ENCODE assay signal across 8 mouse cellular contexts in genomic region chr7:45714630-45715089, GRCm38 (mm10). TPM values are rescaled to one million over a fixed set of nuclear protein-coding genes. Genes with fewer than 3 reads are reported as not detected.
DNase-seq lines count a peak whose midpoint lies in the region; ATAC-seq and TF ChIP-seq lines count a peak whose summit lies in the region.

No protein-coding gene starts in this region.

- H3K9ac ChIP-seq in forebrain, embryonic 11.5 days (ENCODE audit: low read length), result peak overlapping the region; percentile 62
- peak overlapping the region; percentile 78 for H3K9ac ChIP-seq in limb, embryonic 13.5 days
- peak overlapping the region; percentile 76 for H3K9ac ChIP-seq in neural tube, embryonic 13.5 days

- no peaks in the 10 kb centered on the region for H3K27me3 ChIP-seq in thymus, adult 2 months (ENCODE audit: control insufficient read depth, insufficient read depth, low read length)
- no peaks in the 10 kb centered on the region for H3K27me3 ChIP-seq in forebrain, embryonic 11.5 days (ENCODE audit: control insufficient read depth, insufficient read depth, low read length)
- no peaks in the 10 kb centered on the region for H3K27me3 ChIP-seq in limb, embryonic 13.5 days
- no peaks in the 10 kb centered on the region for H3K27me3 ChIP-seq in neural tube, embryonic 13.5 days

- H3K4me1 ChIP-seq in thymus, adult 2 months (replicated peaks; ENCODE audit: control insufficient read depth, insufficient read depth, low read length), result peaks cover 33% of the 10 kb centered on the region
- peaks cover 25% of the 10 kb centered on the region for H3K4me1 ChIP-seq in forebrain, embryonic 11.5 days (replicated peaks; ENCODE audit: control insufficient read depth, insufficient read depth, low read length)
- peaks cover 42% of the 10 kb centered on the region for H3K4me1 ChIP-seq in limb, embryonic 13.5 days
- peaks cover 52% of the 10 kb centered on the region for H3K4me1 ChIP-seq in neural tube, embryonic 13.5 days (replicated peaks)

- peak overlapping the region; percentile 85 for H3K4me2 ChIP-seq in forebrain, embryonic 11.5 days (ENCODE audit: low read depth, low read length, severe bottlenecking)
- H3K4me2 ChIP-seq in limb, embryonic 13.5 days (replicated peaks), result peak overlapping the region; percentile 94
- H3K4me2 ChIP-seq in neural tube, embryonic 13.5 days, result peak overlapping the region; percentile 82

- TF ChIP-seq CTCF in thymus, adult 2 months (IDR thresholded peaks at IDR 0.05; ENCODE audit: borderline replicate concordance, control insufficient read depth, extremely low read depth, insufficient read depth, low read length, poor library complexity), result no peak

- no peak for ATAC-seq in forebrain, embryonic 11.5 days (replicated peaks; ENCODE audit: low FRiP score)
- ATAC-seq in limb, embryonic 13.5 days (ENCODE audit: low FRiP score, low read depth), result peak; percentile 38
- ATAC-seq in neural tube, embryonic 13.5 days (ENCODE audit: low read depth), result peak; percentile 44

- no peak for DNase-seq in thymus, adult 2 months
- no peak for DNase-seq in thymus, postnatal 0 days (ENCODE audit: low spot score)
- no peak for DNase-seq in forebrain, embryonic 11.5 days (ENCODE audit: low spot score)
- no peak for DNase-seq in cerebellum, adult 11 months
- DNase-seq in Muller cell, postnatal 12 days (ENCODE audit: inconsistent ontology term), result no peak
- no peak for DNase-seq in B cell, adult 2 months

- no peaks in the 10 kb centered on the region for H3K9me3 ChIP-seq in forebrain, embryonic 11.5 days (ENCODE audit: control insufficient read depth, low read length)
- no peaks in the 10 kb centered on the region for H3K9me3 ChIP-seq in limb, embryonic 13.5 days
- H3K9me3 ChIP-seq in neural tube, embryonic 13.5 days, result no peaks in the 10 kb centered on the region

- H3K36me3 ChIP-seq in thymus, adult 2 months (ENCODE audit: control insufficient read depth, insufficient read depth, low read length), result peaks cover 14% of the 10 kb centered on the region
- H3K36me3 ChIP-seq in forebrain, embryonic 11.5 days (ENCODE audit: control insufficient read depth, insufficient read depth, low read length), result peaks cover 23% of the 10 kb centered on the region; the same call in 1 of the 2 replicates
- H3K36me3 ChIP-seq in limb, embryonic 13.5 days, result peaks cover 46% of the 10 kb centered on the region
- peaks cover 47% of the 10 kb centered on the region for H3K36me3 ChIP-seq in neural tube, embryonic 13.5 days

- WGBS in thymus, adult 2 months, result 12% methylated on average over 14 of the region's 14 CpGs
- 12% methylated on average over 14 of the region's 14 CpGs for WGBS in forebrain, embryonic 11.5 days
- 8% methylated on average over 14 of the region's 14 CpGs for WGBS in limb, embryonic 13.5 days
- 12% methylated on average over 14 of the region's 14 CpGs for WGBS in neural tube, embryonic 13.5 days

- no peak for TF ChIP-seq POLR2A in thymus, adult 2 months (IDR thresholded peaks at IDR 0.05; ENCODE audit: control insufficient read depth, extremely low read depth, insufficient read depth, low read length, poor library complexity)

- peak overlapping the region; percentile 81 for H3K4me3 ChIP-seq in thymus, adult 2 months (ENCODE audit: control insufficient read depth, insufficient read depth, low read length)
- H3K4me3 ChIP-seq in forebrain, embryonic 11.5 days (ENCODE audit: low read depth, low read length), result peak overlapping the region; percentile 60
- H3K4me3 ChIP-seq in limb, embryonic 13.5 days, result peak overlapping the region; percentile 94
- H3K4me3 ChIP-seq in neural tube, embryonic 13.5 days, result peak overlapping the region; percentile 65

- H3K27ac ChIP-seq in thymus, adult 2 months (ENCODE audit: control insufficient read depth, insufficient read depth, low read length), result no peak overlapping the region
- H3K27ac ChIP-seq in forebrain, embryonic 11.5 days (ENCODE audit: low read depth, low read length), result no peak overlapping the region
- H3K27ac ChIP-seq in limb, embryonic 13.5 days, result peak overlapping the region; percentile 52; the same call in 1 of the 2 replicates
- peak overlapping the region; percentile 61; the same call in 1 of the 2 replicates for H3K27ac ChIP-seq in neural tube, embryonic 13.5 days (replicated peaks)

RNA-seq across cellular contexts. Expression of gene Rpl18, which starts 0.6 kb away (rescaled TPM):
- 2,384 and 2,707 TPM in 2 replicates for polyA plus RNA-seq in thymus, adult 2 months (2012; rRNA removed)
- 1,315 and 1,426 TPM in 2 replicates for polyA plus RNA-seq in thymus, postnatal 0 days (2015; fragmentation: Nextera tagmentation; extraction: Ambion mirVana)
- 936 and 958 TPM in 2 replicates for polyA plus RNA-seq in forebrain, embryonic 11.5 days (2014; fragmentation: Nextera tagmentation; extraction: Ambion mirVana)
- polyA plus RNA-seq in limb, embryonic 13.5 days (2015; fragmentation: Nextera tagmentation; extraction: Ambion mirVana), result 1,016 and 1,039 TPM in 2 replicates
- 570 and 614 TPM in 2 replicates for polyA plus RNA-seq in neural tube, embryonic 13.5 days (2015; fragmentation: Nextera tagmentation; extraction: Ambion mirVana)

RNA-seq across cellular contexts. Expression of gene Sphk2, which starts 3.1 kb away (rescaled TPM):
- polyA plus RNA-seq in thymus, adult 2 months (2012; rRNA removed), result 87.4 and 88.1 TPM in 2 replicates
- 19.8 and 21.8 TPM in 2 replicates for polyA plus RNA-seq in thymus, postnatal 0 days (2015; fragmentation: Nextera tagmentation; extraction: Ambion mirVana)
- polyA plus RNA-seq in forebrain, embryonic 11.5 days (2014; fragmentation: Nextera tagmentation; extraction: Ambion mirVana), result 27.0 and 27.9 TPM in 2 replicates
- 33.4 and 36.0 TPM in 2 replicates for polyA plus RNA-seq in limb, embryonic 13.5 days (2015; fragmentation: Nextera tagmentation; extraction: Ambion mirVana)
- 25.1 and 26.3 TPM in 2 replicates for polyA plus RNA-seq in neural tube, embryonic 13.5 days (2015; fragmentation: Nextera tagmentation; extraction: Ambion mirVana)

RNA-seq across cellular contexts. Expression of gene Fam83e, which starts 6.4 kb away (rescaled TPM):
- 1.5 and 1.7 TPM in 2 replicates for polyA plus RNA-seq in thymus, adult 2 months (2012; rRNA removed)
- polyA plus RNA-seq in thymus, postnatal 0 days (2015; fragmentation: Nextera tagmentation; extraction: Ambion mirVana), result 0.50 and 0.66 TPM in 2 replicates
- polyA plus RNA-seq in forebrain, embryonic 11.5 days (2014; fragmentation: Nextera tagmentation; extraction: Ambion mirVana), result 0.80 and 1.2 TPM in 2 replicates
- 0.61 and 1.0 TPM in 2 replicates for polyA plus RNA-seq in limb, embryonic 13.5 days (2015; fragmentation: Nextera tagmentation; extraction: Ambion mirVana)
- 0.39 and 0.55 TPM in 2 replicates for polyA plus RNA-seq in neural tube, embryonic 13.5 days (2015; fragmentation: Nextera tagmentation; extraction: Ambion mirVana)

RNA-seq across cellular contexts. Expression of gene Dbp, which starts 9.8 kb away (rescaled TPM):
- 28.2 and 31.3 TPM in 2 replicates for polyA plus RNA-seq in thymus, adult 2 months (2012; rRNA removed)
- 10.6 and 13.4 TPM in 2 replicates for polyA plus RNA-seq in thymus, postnatal 0 days (2015; fragmentation: Nextera tagmentation; extraction: Ambion mirVana)
- 2.9 and 3.3 TPM in 2 replicates for polyA plus RNA-seq in forebrain, embryonic 11.5 days (2014; fragmentation: Nextera tagmentation; extraction: Ambion mirVana)
- polyA plus RNA-seq in limb, embryonic 13.5 days (2015; fragmentation: Nextera tagmentation; extraction: Ambion mirVana), result 4.5 and 6.2 TPM in 2 replicates
- 3.1 and 4.1 TPM in 2 replicates for polyA plus RNA-seq in neural tube, embryonic 13.5 days (2015; fragmentation: Nextera tagmentation; extraction: Ambion mirVana)

RNA-seq across cellular contexts. Expression of gene Spaca4, which starts 11.0 kb away (rescaled TPM):
- not detected in 2 replicates for polyA plus RNA-seq in thymus, adult 2 months (2012; rRNA removed)
- not detected in 2 replicates for polyA plus RNA-seq in thymus, postnatal 0 days (2015; fragmentation: Nextera tagmentation; extraction: Ambion mirVana)
- polyA plus RNA-seq in forebrain, embryonic 11.5 days (2014; fragmentation: Nextera tagmentation; extraction: Ambion mirVana), result not detected in 2 replicates
- polyA plus RNA-seq in limb, embryonic 13.5 days (2015; fragmentation: Nextera tagmentation; extraction: Ambion mirVana), result not detected in 2 replicates
- polyA plus RNA-seq in neural tube, embryonic 13.5 days (2015; fragmentation: Nextera tagmentation; extraction: Ambion mirVana), result not detected in 2 replicates

Comparison
In these comparisons a context has a peak if more than half of its experiments do, and no peak if none do; other contexts are left out.
1. H3K27ac ChIP-seq: peak in limb, embryonic 13.5 days (single experiment) and neural tube, embryonic 13.5 days (single experiment); none in thymus, adult 2 months (single experiment) and forebrain, embryonic 11.5 days (single experiment).
2. Peak in every context shown above with its lines, with median percentiles within 50 percentile points of each other: H3K4me3 ChIP-seq, H3K4me2 ChIP-seq and H3K9ac ChIP-seq.